Mouse (Mus musculus) splenic B cell, adult 2 months (primary cell): ENCODE results near the gene Inppl1.
A peak's percentile ranks its signal among the peaks of the same experiment; 100 is the strongest.

Experiments
- DNase-seq: peaks from one replicate; pipeline ENCODE4 v3.0.0-alpha.2; 2011; ENCODE audit warnings: low read depth, low spot score
- H3K27me3 ChIP-seq: 2 replicates; pipeline ENCODE4 v1.6.1; 2012; ENCODE audit warnings: mild to moderate bottlenecking, low read length, moderate library complexity, mixed read lengths; ENCODE audit not compliant: control insufficient read depth, poor library complexity, insufficient read depth, severe bottlenecking
- H3K36me3 ChIP-seq: 2 replicates; pipeline ENCODE4 v1.6.1; 2012; ENCODE audit warnings: mild to moderate bottlenecking, low read length, moderate library complexity, mixed read lengths; ENCODE audit not compliant: control insufficient read depth, poor library complexity, insufficient read depth, severe bottlenecking

The Inppl1 gene

GRCm38 (mm10) chr7:101860978-101861377 lies 22.9 kb upstream of the Inppl1 start:
- H3K27me3 ChIP-seq = no peaks in the 10 kb centered on the region; the same call in 1 of the 2 replicates
- DNase-seq = no peak
- H3K36me3 ChIP-seq = no peaks in the 10 kb centered on the region

GRCm38 (mm10) chr7:101858362-101858761 lies 20.3 kb upstream of the Inppl1 start:
- no peaks in the 10 kb centered on the region for H3K27me3 ChIP-seq
- no peak for DNase-seq
- no peaks in the 10 kb centered on the region for H3K36me3 ChIP-seq

- no peak for DNase-seq
- Histone ChIP-seq H3K27me3 (no peaks in the 10 kb centered on the region), H3K36me3 (no peaks in the 10 kb centered on the region)
These were observed 19.1 kb upstream of the Inppl1 start, which contains the start of gene Folr2 for GRCm38 (mm10) chr7:101857094-101857493. Gene Folr2, minus strand, starts transcription at chr7:101857194.

GRCm38 (mm10) chr7:101853816-101854215 lies 15.8 kb upstream of the Inppl1 start:
- no peak for DNase-seq
- no peaks in the 10 kb centered on the region for H3K36me3 ChIP-seq
- H3K27me3 ChIP-seq = no peaks in the 10 kb centered on the region

GRCm38 (mm10) chr7:101852846-101853245 lies 14.8 kb upstream of the Inppl1 start:
- Histone ChIP-seq H3K36me3 (no peaks in the 10 kb centered on the region), H3K27me3 (no peaks in the 10 kb centered on the region)
- DNase-seq = no peak

- Histone ChIP-seq H3K27me3 (no peaks in the 10 kb centered on the region), H3K36me3 (no peaks in the 10 kb centered on the region)
- peak; percentile 49 for DNase-seq
These were observed 13.7 kb upstream of the Inppl1 start for GRCm38 (mm10) chr7:101851689-101852088.

- DNase-seq = peak; percentile 23
- no peaks in the 10 kb centered on the region for H3K27me3 ChIP-seq
- no peaks in the 10 kb centered on the region for H3K36me3 ChIP-seq
These were observed 9.9 kb upstream of the Inppl1 start for GRCm38 (mm10) chr7:101847934-101848333.

GRCm38 (mm10) chr7:101844186-101844585 lies 6.2 kb upstream of the Inppl1 start:
- no peaks in the 10 kb centered on the region for H3K36me3 ChIP-seq
- H3K27me3 ChIP-seq = no peaks in the 10 kb centered on the region
- DNase-seq = no peak

- H3K27me3 ChIP-seq = no peaks in the 10 kb centered on the region
- no peaks in the 10 kb centered on the region for H3K36me3 ChIP-seq
- peak; percentile 17 for DNase-seq
These were observed 849 bp downstream of the Inppl1 start for GRCm38 (mm10) chr7:101837154-101837605.

- H3K36me3 ChIP-seq = no peaks in the 10 kb centered on the region
- H3K27me3 ChIP-seq = no peaks in the 10 kb centered on the region
- peak; percentile 58 for DNase-seq
These were observed 1.5 kb downstream of the Inppl1 start for GRCm38 (mm10) chr7:101836271-101837153.

GRCm38 (mm10) chr7:101835457-101836109 lies 2.4 kb downstream of the Inppl1 start:
- peak; percentile 20 for DNase-seq
- no peaks in the 10 kb centered on the region for H3K36me3 ChIP-seq
- no peaks in the 10 kb centered on the region for H3K27me3 ChIP-seq

GRCm38 (mm10) chr7:101834903-101835302 lies 3.1 kb downstream of the Inppl1 start:
- Histone ChIP-seq H3K36me3 (no peaks in the 10 kb centered on the region), H3K27me3 (no peaks in the 10 kb centered on the region)
- DNase-seq = no peak

- H3K36me3 ChIP-seq = no peaks in the 10 kb centered on the region
- H3K27me3 ChIP-seq = no peaks in the 10 kb centered on the region
- no peak for DNase-seq
These were observed 4.0 kb downstream of the Inppl1 start for GRCm38 (mm10) chr7:101833916-101834584.

- DNase-seq = no peak
- no peaks in the 10 kb centered on the region for H3K27me3 ChIP-seq
- no peaks in the 10 kb centered on the region for H3K36me3 ChIP-seq
These were observed 4.7 kb downstream of the Inppl1 start for GRCm38 (mm10) chr7:101833352-101833751.

GRCm38 (mm10) chr7:101832372-101832771 lies 5.7 kb downstream of the Inppl1 start:
- DNase-seq = no peak
- Histone ChIP-seq H3K36me3 (no peaks in the 10 kb centered on the region), H3K27me3 (no peaks in the 10 kb centered on the region)
